Mouse (Mus musculus) myocyte (in vitro differentiated cells): ENCODE measurements around the gene Btbd11. TPM values are rescaled to one million over a fixed set of nuclear protein-coding genes. Genes with fewer than 3 reads are reported as not detected.
A peak's percentile ranks its signal among the peaks of the same experiment; 100 is the strongest.

Source experiments
- H3K27me3 ChIP-seq: one replicate; pipeline ENCODE4 v1.6.1; 2011; ENCODE audit not compliant: control insufficient read depth, insufficient read depth, insufficient read length
- H3K36me3 ChIP-seq: one replicate; pipeline ENCODE4 v1.6.1; 2011; ENCODE audit not compliant: control insufficient read depth, insufficient read depth
- H3K4me2 ChIP-seq: one replicate; pipeline ENCODE4 v1.6.1; 2011; ENCODE audit warnings: low read depth, control low read depth
- H3K4me3 ChIP-seq: one replicate; pipeline ENCODE4 v1.5.1; 2011; ENCODE audit warnings: mild to moderate bottlenecking, control low read depth, moderate library complexity
- H3K79me2 ChIP-seq: one replicate; pipeline ENCODE4 v1.6.1; 2011; ENCODE audit not compliant: control insufficient read depth, insufficient read depth
- H3ac ChIP-seq: one replicate; pipeline ENCODE4 v1.6.1; 2011; ENCODE audit not compliant: control insufficient read depth, insufficient read length
- CEBPB ChIP-seq: IDR thresholded peaks from 2 replicates; pipeline ENCODE4 v1.6.1; 2011; ENCODE audit warnings: mild to moderate bottlenecking, moderate library complexity; ENCODE audit not compliant: poor library complexity, insufficient read depth, severe bottlenecking
- E2F4 ChIP-seq: IDR thresholded peaks from one replicate; pipeline ENCODE4 v1.6.1; 2011; ENCODE audit warnings: mild to moderate bottlenecking, control low read depth, moderate library complexity; ENCODE audit not compliant: insufficient read depth
- MAX ChIP-seq: IDR thresholded peaks from one replicate; pipeline ENCODE4 v1.6.1; 2011; ENCODE audit warnings: low read depth, mild to moderate bottlenecking, control low read depth
- MYOD1 ChIP-seq, 3 experiments: IDR thresholded peaks; one replicate each; pipeline ENCODE4 v1.6.1; 2011; ENCODE audit warnings: control low read depth in 2 of 3, low read depth in 2 of 3, mild to moderate bottlenecking in 2 of 3, moderate library complexity in 1 of 3; ENCODE audit not compliant: insufficient read length in 2 of 3, control insufficient read depth in 1 of 3
- MYOG ChIP-seq, 3 experiments: IDR thresholded peaks; one replicate each; pipeline ENCODE4 v1.6.1; 2011; ENCODE audit warnings: control low read depth in 2 of 3, low read depth in 2 of 3, mild to moderate bottlenecking in 2 of 3; ENCODE audit not compliant: insufficient read length in 2 of 3, control insufficient read depth in 1 of 3, insufficient read depth in 1 of 3
- POLR2A ChIP-seq: IDR thresholded peaks from one replicate; pipeline ENCODE4 v1.6.1; 2011; ENCODE audit warnings: low read depth, mild to moderate bottlenecking, control low read depth, moderate library complexity; ENCODE audit not compliant: insufficient read length
- POLR2AphosphoS2 ChIP-seq: IDR thresholded peaks from one replicate; pipeline ENCODE4 v1.6.1; 2011; ENCODE audit warnings: low read depth, control low read depth; ENCODE audit not compliant: insufficient read length
- REST ChIP-seq: IDR thresholded peaks from one replicate; pipeline ENCODE4 v1.6.1; 2011; ENCODE audit warnings: mild to moderate bottlenecking, control low read depth, moderate library complexity; ENCODE audit not compliant: insufficient read depth, insufficient read length
- SRF ChIP-seq: IDR thresholded peaks from one replicate; pipeline ENCODE4 v1.6.1; 2011; ENCODE audit warnings: low read depth; ENCODE audit not compliant: control insufficient read depth, insufficient read length
- TCF12 ChIP-seq: IDR thresholded peaks from one replicate; pipeline ENCODE4 v1.6.1; 2011; ENCODE audit warnings: mild to moderate bottlenecking, control low read depth; ENCODE audit not compliant: poor library complexity, insufficient read depth, severe bottlenecking
- TCF3 ChIP-seq: IDR thresholded peaks from one replicate; pipeline ENCODE4 v1.6.1; 2011; ENCODE audit warnings: low read depth, control low read depth; ENCODE audit not compliant: insufficient read length
- USF1 ChIP-seq: IDR thresholded peaks from one replicate; pipeline ENCODE4 v1.6.1; 2011; ENCODE audit warnings: low read depth, mild to moderate bottlenecking, control low read depth, moderate library complexity
- polyA plus RNA-seq: library from polyadenylated mRNA; unstranded; fragments of >200 nt; fragmentation: generic; extraction: Trizol; gene quantifications from one replicate; pipeline ENCODE4 v1.2.1, GENCODE M21; 2012; ENCODE audit warnings: missing spikeins

Gene Btbd11
- polyA plus RNA-seq, 1 experiment: 6.8 TPM

- Histone ChIP-seq H3ac (no peak overlapping the region), H3K4me2 (peak overlapping the region; percentile 99), H3K36me3 (no peaks in the 10 kb centered on the region), H3K27me3 (no peaks in the 10 kb centered on the region), H3K79me2 (no peaks in the 10 kb centered on the region), H3K4me3 (peak overlapping the region; percentile 35)
- no peak for TF ChIP-seq MYOG (IDR thresholded peaks at IDR 0.05; ENCODE audit: control insufficient read depth in 1 of 3, insufficient read depth in 1 of 3, insufficient read length in 2 of 3, low read depth in 2 of 3)
- TF ChIP-seq CEBPB: no peak
- TF ChIP-seq MYOD1 (IDR thresholded peaks at IDR 0.05; ENCODE audit: control insufficient read depth in 1 of 3, insufficient read length in 2 of 3, low read depth in 2 of 3): no peak
- no peak for TF ChIP-seq TCF12
- TF ChIP-seq USF1: peak; percentile 36
- no peak for TF ChIP-seq TCF3
- TF ChIP-seq REST: no peak
These were observed 211.5 kb downstream of the Btbd11 start for GRCm38 (mm10) chr10:85598093-85598599.

DNA sequence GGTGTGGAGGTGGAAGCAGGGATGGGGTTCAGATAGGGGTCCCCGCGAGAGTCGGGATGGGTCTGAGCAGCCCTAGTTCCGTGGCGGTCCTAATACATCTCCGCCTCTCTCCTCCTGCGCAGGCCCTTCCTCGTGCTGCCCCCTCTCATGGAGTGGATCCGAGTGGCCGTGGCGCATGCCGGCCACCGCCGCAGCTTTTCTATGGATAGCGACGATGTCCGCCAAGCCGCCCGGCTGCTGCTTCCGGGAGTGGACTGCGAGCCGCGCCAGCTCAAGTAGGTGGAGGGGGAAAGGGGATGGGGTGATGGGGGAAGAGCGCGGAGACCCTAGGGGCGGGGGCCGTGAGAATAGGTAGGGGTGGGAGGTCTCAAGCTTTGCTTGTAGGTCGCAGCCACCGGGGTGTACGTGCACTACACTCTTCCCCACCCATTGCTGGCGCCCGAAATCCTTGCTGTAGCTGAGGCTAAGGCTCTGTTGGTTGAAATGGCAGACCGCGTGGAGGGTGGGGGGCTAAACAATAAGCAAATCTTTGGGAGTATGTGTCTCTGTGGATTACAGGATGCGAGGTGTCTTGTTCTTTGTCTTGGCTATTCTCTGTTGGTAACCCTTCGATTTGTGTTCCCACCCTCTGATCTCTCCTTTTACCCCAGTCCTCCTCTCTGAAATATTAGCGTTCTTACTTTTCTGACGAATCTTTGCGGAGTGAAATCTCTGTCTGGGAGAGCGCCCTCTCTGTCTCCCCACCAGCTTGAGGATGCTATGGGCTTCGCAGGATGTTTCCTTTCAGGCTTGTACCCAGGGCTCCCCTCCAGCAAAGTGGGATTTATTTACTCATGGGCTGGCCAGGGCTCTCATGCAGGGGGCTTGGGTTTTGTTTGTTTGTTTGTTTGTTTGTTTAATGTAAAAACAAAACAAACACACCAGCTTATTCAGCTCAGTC, 212.3 kb downstream of the Btbd11 start:
- no peak for TF ChIP-seq USF1
- TF ChIP-seq CEBPB: no peak
- no peak for TF ChIP-seq TCF12
- no peak for TF ChIP-seq MYOG (IDR thresholded peaks at IDR 0.05; ENCODE audit: control insufficient read depth in 1 of 3, insufficient read depth in 1 of 3, insufficient read length in 2 of 3, low read depth in 2 of 3)
- no peak for TF ChIP-seq E2F4
- TF ChIP-seq MYOD1 (IDR thresholded peaks at IDR 0.05; ENCODE audit: control insufficient read depth in 1 of 3, insufficient read length in 2 of 3, low read depth in 2 of 3): no peak
- no peak for TF ChIP-seq POLR2AphosphoS2
- no peak for TF ChIP-seq MAX
- no peak for TF ChIP-seq TCF3
- Histone ChIP-seq H3K4me3 (peak overlapping the region; percentile 35), H3K36me3 (no peaks in the 10 kb centered on the region), H3K4me2 (peak overlapping the region; percentile 99), H3K27me3 (no peaks in the 10 kb centered on the region), H3ac (no peak overlapping the region), H3K79me2 (no peaks in the 10 kb centered on the region)

- H3K36me3 ChIP-seq: no peaks in the 10 kb centered on the region
- TF ChIP-seq POLR2A (no peak), E2F4 (no peak), TCF3 (no peak)
- H3ac ChIP-seq: no peak overlapping the region
- no peak overlapping the region for H3K4me2 ChIP-seq
- no peaks in the 10 kb centered on the region for H3K27me3 ChIP-seq
- no peaks in the 10 kb centered on the region for H3K79me2 ChIP-seq
- no peak overlapping the region for H3K4me3 ChIP-seq
These were observed 215.9 kb downstream of the Btbd11 start for GRCm38 (mm10) chr10:85602546-85602945.

- TF ChIP-seq MAX (no peak), MYOG (IDR thresholded peaks at IDR 0.05; ENCODE audit: control insufficient read depth in 1 of 3, insufficient read depth in 1 of 3, insufficient read length in 2 of 3, low read depth in 2 of 3) (no peak), SRF (no peak), POLR2AphosphoS2 (no peak), E2F4 (no peak), TCF12 (no peak), POLR2A (no peak), MYOD1 (IDR thresholded peaks at IDR 0.05; ENCODE audit: control insufficient read depth in 1 of 3, insufficient read length in 2 of 3, low read depth in 2 of 3) (no peak), USF1 (no peak), REST (no peak), CEBPB (no peak), TCF3 (no peak)
- Histone ChIP-seq H3K4me2 (no peak overlapping the region), H3K79me2 (no peaks in the 10 kb centered on the region), H3K36me3 (no peaks in the 10 kb centered on the region), H3ac (no peak overlapping the region), H3K27me3 (no peaks in the 10 kb centered on the region), H3K4me3 (no peak overlapping the region)
These were observed 217.9 kb downstream of the Btbd11 start for GRCm38 (mm10) chr10:85604556-85604955.

DNA sequence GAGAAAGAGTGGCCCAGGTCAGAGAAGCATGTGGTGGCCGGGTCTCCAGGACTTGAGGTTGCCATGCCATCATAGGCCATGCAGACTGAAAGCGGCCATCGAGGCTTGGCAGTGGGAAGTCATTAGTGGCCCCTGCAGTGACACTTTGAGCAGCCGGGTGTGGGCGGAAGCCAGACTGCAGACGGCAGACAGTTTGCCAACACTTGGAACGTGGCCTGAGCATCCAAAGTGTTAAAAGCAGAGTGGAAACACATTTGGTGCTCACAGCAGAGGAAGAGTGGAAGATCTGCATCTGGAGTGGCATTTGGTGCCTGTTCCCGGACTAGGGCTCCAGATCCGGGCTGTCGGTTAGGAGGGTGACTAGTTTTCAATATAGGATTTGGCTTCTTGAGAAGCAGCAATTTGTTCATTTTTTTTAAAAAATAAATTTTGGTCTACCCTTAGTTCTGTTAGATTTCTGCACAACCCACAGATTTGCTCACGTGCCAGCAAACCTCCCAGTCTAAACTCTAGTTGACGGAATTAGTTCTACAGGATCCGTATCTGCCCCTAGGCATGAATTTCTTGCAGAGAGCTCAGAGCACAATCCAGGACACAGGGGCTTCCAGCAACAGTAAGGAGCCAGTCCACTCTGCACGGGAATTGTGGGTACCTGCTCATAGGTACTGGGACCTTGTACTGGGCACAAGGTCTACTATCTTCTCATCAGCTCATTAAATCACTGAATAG, 222.1 kb downstream of the Btbd11 start:
- Histone ChIP-seq H3K27me3 (no peaks in the 10 kb centered on the region), H3K4me2 (no peak overlapping the region), H3ac (no peak overlapping the region), H3K36me3 (no peaks in the 10 kb centered on the region), H3K4me3 (no peak overlapping the region), H3K79me2 (no peaks in the 10 kb centered on the region)
- TF ChIP-seq MYOD1 (IDR thresholded peaks at IDR 0.05; ENCODE audit: control insufficient read depth in 1 of 3, insufficient read length in 2 of 3, low read depth in 2 of 3) (peak in 1 of 3 experiments; percentile 8), POLR2AphosphoS2 (no peak)
